Mouse (Mus musculus): ENCODE results near the gene Gm11596.

DNA sequence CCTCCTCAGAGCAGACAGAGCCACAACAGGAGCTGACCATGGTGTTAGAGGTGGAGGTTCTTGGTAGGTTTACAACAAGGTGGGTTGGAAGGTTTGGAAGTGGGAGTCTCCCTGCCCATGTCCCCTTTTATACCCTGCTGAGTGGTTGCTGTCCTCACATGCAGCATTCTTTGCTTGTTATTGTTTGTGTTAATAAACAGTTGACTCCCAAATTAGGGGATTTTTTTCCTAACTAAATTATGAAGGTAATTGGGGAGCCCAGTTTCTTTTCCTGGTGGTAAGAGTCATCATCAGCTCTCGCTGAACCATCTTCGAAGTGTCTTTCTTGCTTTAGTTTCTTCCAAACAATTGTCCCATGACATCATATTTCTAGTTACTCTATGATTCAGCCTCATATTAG, 12.7 kb downstream of the Gm11596 start, which contains the start of gene Krtap4-8:
- TF ChIP-seq CTCF (IDR thresholded peaks at IDR 0.05; ENCODE audit: insufficient read depth, low read depth, low read length) (no peak), POLR2A (IDR thresholded peaks at IDR 0.05; ENCODE audit: insufficient read depth, low read depth, low read length) (no peak)
